Mouse (Mus musculus) embryonic facial prominence, embryonic 13.5 days (tissue): ENCODE results near the gene Kcns1. TPM values are rescaled to one million over a fixed set of nuclear protein-coding genes. Genes with fewer than 3 reads are reported as not detected.

Source experiments
- ATAC-seq: fragments of 200-750 bp; cut with Nextera tagmentation; 2 replicates; pipeline ENCODE4 v1.8.0; 2017; ENCODE audit warnings: low read depth; ENCODE audit not compliant: insufficient number of reproducible peaks, insufficient read depth, low FRiP score, low TSS enrichment
- H3K27ac ChIP-seq: fragments of 300-500 bp; sonication (generic); 2 replicates; pipeline ENCODE4 v1.5.1; 2015; ENCODE audit warnings: moderate library complexity, mild to moderate bottlenecking, inconsistent platforms
- H3K27me3 ChIP-seq: fragments of 300-500 bp; sonication (generic); 2 replicates; pipeline ENCODE4 v1.6.1; 2015; ENCODE audit warnings: mild to moderate bottlenecking, inconsistent platforms
- H3K36me3 ChIP-seq: fragments of 300-500 bp; sonication (generic); 2 replicates; pipeline ENCODE4 v1.6.1; 2015; ENCODE audit warnings: mild to moderate bottlenecking, inconsistent platforms
- H3K4me1 ChIP-seq: fragments of 300-500 bp; sonication (generic); 2 replicates; pipeline ENCODE4 v1.6.1; 2015; ENCODE audit warnings: inconsistent platforms
- H3K4me2 ChIP-seq: fragments of 300-500 bp; sonication (generic); 2 replicates; pipeline ENCODE4 v1.6.1; 2015; ENCODE audit warnings: moderate library complexity, mild to moderate bottlenecking, inconsistent platforms
- H3K4me3 ChIP-seq: fragments of 300-500 bp; sonication (generic); 2 replicates; pipeline ENCODE4 v1.5.1; 2015; ENCODE audit warnings: mild to moderate bottlenecking, inconsistent platforms
- H3K9ac ChIP-seq: fragments of 300-500 bp; sonication (generic); 2 replicates; pipeline ENCODE4 v1.6.1; 2015; ENCODE audit warnings: mild to moderate bottlenecking, inconsistent platforms
- H3K9me3 ChIP-seq: fragments of 300-500 bp; sonication (generic); 2 replicates; pipeline ENCODE4 v1.6.1; 2016; ENCODE audit warnings: inconsistent platforms
- WGBS: fragments of 180-500 bp; shearing (Covaris S2); methylation state at CpG from one replicate; pipeline ENCODE4 v1.1.7; 2015; ENCODE audit warnings: mixed read lengths; 5-methylcytosine and 5-hydroxymethylcytosine counted together
- polyA plus RNA-seq: library from polyadenylated mRNA; unstranded; fragments of >200 nt; fragmentation: Nextera tagmentation; extraction: Ambion mirVana; gene quantifications from 2 replicates; pipeline ENCODE4 v1.2.1, GENCODE M21; 2015

Gene Kcns1
- polyA plus RNA-seq, 1 experiment from 2014 or later = 0.80 TPM

- Histone ChIP-seq H3K36me3 (peaks cover 6% of the 10 kb centered on the region; the same call in 1 of the 2 replicates), H3K9ac (0 out of 2 replicates have a peak overlapping the region, but pooled peaks have one; percentile 21), H3K4me2 (no peak overlapping the region), H3K4me1 (peaks cover 36% of the 10 kb centered on the region), H3K27ac (peak overlapping the region; percentile 89), H3K9me3 (no peaks in the 10 kb centered on the region), H3K27me3 (no peaks in the 10 kb centered on the region), H3K4me3 (no peak overlapping the region)
- no peak for ATAC-seq
- WGBS = 26% methylated on average over 10 of the region's 10 CpGs
Observed at GRCm38 (mm10) chr2:164142021-164142420, 28.9 kb downstream of the Kcns1 start.

- Histone ChIP-seq H3K27me3 (no peaks in the 10 kb centered on the region), H3K4me2 (no peak overlapping the region), H3K9me3 (no peaks in the 10 kb centered on the region), H3K27ac (peak overlapping the region; percentile 56; the same call in 1 of the 2 replicates), H3K4me3 (no peak overlapping the region), H3K4me1 (peaks cover 42% of the 10 kb centered on the region), H3K36me3 (no peaks in the 10 kb centered on the region), H3K9ac (no peak overlapping the region; the same call in 1 of the 2 replicates)
- 58% methylated on average over 6 of the region's 6 CpGs for WGBS
- no peak for ATAC-seq
Observed at GRCm38 (mm10) chr2:164137754-164138153, 33.2 kb downstream of the Kcns1 start.

GRCm38 (mm10) chr2:164136393-164136792 is 34.5 kb downstream of the Kcns1 start:
- no peak overlapping the region for H3K9ac ChIP-seq
- no peak overlapping the region for H3K4me3 ChIP-seq
- H3K4me1 ChIP-seq = peaks cover 28% of the 10 kb centered on the region
- H3K27me3 ChIP-seq = no peaks in the 10 kb centered on the region
- H3K9me3 ChIP-seq = no peaks in the 10 kb centered on the region
- 0 out of 2 replicates have a peak, but pooled peaks have one; percentile 56 for ATAC-seq
- no peak overlapping the region for H3K4me2 ChIP-seq
- H3K36me3 ChIP-seq = no peaks in the 10 kb centered on the region
- WGBS = 47% methylated on average over 2 of the region's 2 CpGs
- H3K27ac ChIP-seq = no peak overlapping the region

- Histone ChIP-seq H3K9ac (no peak overlapping the region), H3K27ac (no peak overlapping the region), H3K36me3 (0 out of 2 replicates have a peak, but pooled peaks cover 3% of the 10 kb centered on the region), H3K4me1 (peaks cover 26% of the 10 kb centered on the region), H3K27me3 (no peaks in the 10 kb centered on the region), H3K4me3 (no peak overlapping the region), H3K4me2 (no peak overlapping the region), H3K9me3 (no peaks in the 10 kb centered on the region)
- 90% methylated on average over 1 of the region's 1 CpGs for WGBS
- ATAC-seq = no peak
Observed at GRCm38 (mm10) chr2:164135367-164135766, 35.5 kb downstream of the Kcns1 start.

GRCm38 (mm10) chr2:164134563-164134962 is 36.4 kb downstream of the Kcns1 start:
- 61% methylated on average over 6 of the region's 6 CpGs for WGBS
- Histone ChIP-seq H3K4me2 (no peak overlapping the region), H3K9me3 (no peaks in the 10 kb centered on the region), H3K9ac (no peak overlapping the region), H3K27ac (no peak overlapping the region), H3K4me3 (no peak overlapping the region), H3K4me1 (peaks cover 26% of the 10 kb centered on the region), H3K27me3 (no peaks in the 10 kb centered on the region), H3K36me3 (0 out of 2 replicates have a peak, but pooled peaks cover 3% of the 10 kb centered on the region)
- no peak for ATAC-seq

- no peak overlapping the region for H3K4me3 ChIP-seq
- H3K27me3 ChIP-seq = no peaks in the 10 kb centered on the region
- H3K4me1 ChIP-seq = peaks cover 17% of the 10 kb centered on the region
- H3K9me3 ChIP-seq = no peaks in the 10 kb centered on the region
- 0 out of 2 replicates have a peak, but pooled peaks cover 3% of the 10 kb centered on the region for H3K36me3 ChIP-seq
- no peak for ATAC-seq
- 69% methylated on average over 1 of the region's 1 CpGs for WGBS
- no peak overlapping the region for H3K27ac ChIP-seq
- no peak overlapping the region for H3K4me2 ChIP-seq
- H3K9ac ChIP-seq = no peak overlapping the region
Observed at GRCm38 (mm10) chr2:164131586-164131985, 39.3 kb downstream of the Kcns1 start.

- Histone ChIP-seq H3K36me3 (0 out of 2 replicates have a peak, but pooled peaks cover 3% of the 10 kb centered on the region), H3K9me3 (no peaks in the 10 kb centered on the region), H3K27ac (no peak overlapping the region), H3K4me2 (no peak overlapping the region), H3K9ac (no peak overlapping the region), H3K4me3 (no peak overlapping the region), H3K4me1 (peaks cover 13% of the 10 kb centered on the region; the same call in 1 of the 2 replicates), H3K27me3 (no peaks in the 10 kb centered on the region)
- 87% methylated on average over 12 of the region's 12 CpGs for WGBS
- no peak for ATAC-seq
Observed at GRCm38 (mm10) chr2:164128576-164129411, 42.1 kb downstream of the Kcns1 start.

- Histone ChIP-seq H3K4me1 (peaks cover 13% of the 10 kb centered on the region; the same call in 1 of the 2 replicates), H3K4me2 (no peak overlapping the region), H3K27me3 (no peaks in the 10 kb centered on the region), H3K36me3 (peaks cover 9% of the 10 kb centered on the region; the same call in 1 of the 2 replicates), H3K9ac (no peak overlapping the region), H3K27ac (0 out of 2 replicates have a peak overlapping the region, but pooled peaks have one; percentile 28), H3K4me3 (no peak overlapping the region), H3K9me3 (no peaks in the 10 kb centered on the region)
- ATAC-seq = no peak
- WGBS = 89% methylated on average over 2 of the region's 2 CpGs
Observed at GRCm38 (mm10) chr2:164127297-164127696, 43.6 kb downstream of the Kcns1 start.

- H3K36me3 ChIP-seq = peaks cover 13% of the 10 kb centered on the region; the same call in 1 of the 2 replicates
- no peak overlapping the region for H3K9ac ChIP-seq
- no peaks in the 10 kb centered on the region for H3K27me3 ChIP-seq
- no peak overlapping the region for H3K4me3 ChIP-seq
- WGBS = 47% methylated on average over 13 of the region's 13 CpGs
- H3K4me1 ChIP-seq = peaks cover 13% of the 10 kb centered on the region; the same call in 1 of the 2 replicates
- no peak overlapping the region for H3K4me2 ChIP-seq
- ATAC-seq = no peak
- no peak overlapping the region for H3K27ac ChIP-seq
- H3K9me3 ChIP-seq = no peaks in the 10 kb centered on the region
Observed at GRCm38 (mm10) chr2:164126533-164126955, 44.4 kb downstream of the Kcns1 start.

- ATAC-seq = no peak
- Histone ChIP-seq H3K4me1 (peaks cover 7% of the 10 kb centered on the region; the same call in 1 of the 2 replicates), H3K4me2 (no peak overlapping the region), H3K36me3 (peaks cover 31% of the 10 kb centered on the region), H3K9me3 (no peaks in the 10 kb centered on the region), H3K9ac (0 out of 2 replicates have a peak overlapping the region, but pooled peaks have one; percentile 44), H3K4me3 (no peak overlapping the region), H3K27ac (no peak overlapping the region), H3K27me3 (no peaks in the 10 kb centered on the region)
- 81% methylated on average over 5 of the region's 5 CpGs for WGBS
Observed at GRCm38 (mm10) chr2:164123169-164123766, 47.6 kb downstream of the Kcns1 start.

- H3K27ac ChIP-seq = no peak overlapping the region
- no peak for ATAC-seq
- H3K27me3 ChIP-seq = no peaks in the 10 kb centered on the region
- H3K36me3 ChIP-seq = peaks cover 36% of the 10 kb centered on the region
- WGBS = 90% methylated on average over 6 of the region's 6 CpGs
- H3K9me3 ChIP-seq = no peaks in the 10 kb centered on the region
- 0 out of 2 replicates have a peak, but pooled peaks cover 6% of the 10 kb centered on the region for H3K4me1 ChIP-seq
- H3K9ac ChIP-seq = no peak overlapping the region
- no peak overlapping the region for H3K4me2 ChIP-seq
- no peak overlapping the region for H3K4me3 ChIP-seq
Observed at GRCm38 (mm10) chr2:164119503-164119902, 51.4 kb downstream of the Kcns1 start.
